Mouse (Mus musculus): ENCODE measurements at regions not wholly inside any gene's neighbourhood (a gene's known extent, or its start where the extent isn't known, plus 50 kb on each side); places are given as distances from the start of the nearest gene placed in this dataset.

- no peak for DNase-seq (ENCODE audit: low spot score)
These were observed 303.0 kb upstream of the Xrcc4 start for GRCm38 (mm10) chr13:90392415-90392814.

DNA sequence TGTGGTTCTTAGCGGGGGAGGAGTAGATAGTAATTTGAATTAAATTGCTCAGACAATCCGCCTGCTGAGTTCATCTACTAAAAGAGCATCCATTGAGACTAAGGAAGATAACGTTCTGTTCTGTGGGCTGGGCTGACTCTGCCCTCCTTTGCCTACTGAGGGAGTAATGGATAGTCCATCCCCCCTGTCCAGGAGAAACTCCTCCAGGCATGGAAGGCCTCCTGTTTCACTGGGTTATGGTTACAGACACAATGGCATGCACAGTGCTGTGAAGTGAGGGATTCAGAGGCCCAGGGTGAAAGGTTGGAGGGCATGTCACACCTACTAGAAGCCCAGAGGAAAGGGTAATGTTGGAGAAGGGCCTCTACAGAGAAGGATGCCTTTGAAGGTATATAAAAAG, 287.2 kb upstream of the Xrcc4 start:
- DNase-seq (ENCODE audit: low spot score) = no peak

DNA sequence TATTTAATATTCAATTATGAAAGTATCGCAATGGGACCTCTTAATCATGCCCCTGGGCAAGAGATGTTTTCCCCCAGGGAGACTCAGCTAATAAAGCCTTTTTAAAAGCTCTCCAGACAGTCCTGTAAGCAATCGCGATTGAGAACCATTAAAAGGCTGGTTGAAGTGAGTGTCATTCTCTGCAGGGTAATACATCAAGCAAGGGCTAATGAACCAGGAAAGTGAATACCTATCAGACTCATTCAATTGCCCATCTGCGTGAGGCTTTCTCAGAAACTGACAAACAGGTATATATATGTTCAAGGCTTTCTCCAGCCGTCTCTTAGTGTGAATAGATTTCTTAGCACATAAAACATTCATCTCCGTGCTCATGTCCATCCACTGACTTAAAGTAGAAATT, 286.8 kb upstream of the Xrcc4 start:
- DNase-seq (ENCODE audit: low spot score) = no peak

- DNase-seq (ENCODE audit: low spot score) = no peak
These were observed 282.2 kb upstream of the Xrcc4 start for GRCm38 (mm10) chr13:90371415-90372150.

DNA sequence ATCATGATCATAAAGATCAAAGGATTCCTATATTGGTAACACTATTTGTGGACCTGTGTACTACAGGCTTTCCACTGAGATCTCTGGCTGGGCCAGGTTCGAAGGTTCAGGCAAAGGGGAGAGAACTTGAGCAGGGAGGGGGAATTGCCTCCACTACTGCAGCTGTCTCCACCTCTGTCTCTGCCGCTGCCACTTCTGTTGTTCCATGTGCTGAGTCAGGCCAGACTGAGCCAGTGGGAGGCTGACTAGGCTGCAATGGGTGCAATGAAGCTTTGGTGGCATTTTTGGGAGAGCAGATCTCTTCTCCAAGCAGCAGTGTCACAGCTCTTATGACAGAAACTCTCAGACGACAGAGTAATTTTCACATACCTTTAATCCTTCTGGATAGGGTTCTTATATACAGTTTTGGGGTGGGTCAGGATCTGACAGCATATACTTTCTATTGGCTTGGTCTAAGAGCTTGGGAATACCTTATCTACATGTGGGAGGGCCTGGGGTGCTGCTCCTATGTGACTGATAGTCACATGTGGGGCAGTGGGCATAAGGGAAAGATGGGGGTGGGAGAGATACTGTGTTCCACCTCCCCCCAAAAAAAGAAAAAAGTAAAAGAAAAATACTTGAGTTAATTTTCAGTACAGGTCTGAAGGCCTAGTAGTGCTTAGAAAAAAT, 281.5 kb upstream of the Xrcc4 start:
- DNase-seq (ENCODE audit: low spot score) = no peak

DNA sequence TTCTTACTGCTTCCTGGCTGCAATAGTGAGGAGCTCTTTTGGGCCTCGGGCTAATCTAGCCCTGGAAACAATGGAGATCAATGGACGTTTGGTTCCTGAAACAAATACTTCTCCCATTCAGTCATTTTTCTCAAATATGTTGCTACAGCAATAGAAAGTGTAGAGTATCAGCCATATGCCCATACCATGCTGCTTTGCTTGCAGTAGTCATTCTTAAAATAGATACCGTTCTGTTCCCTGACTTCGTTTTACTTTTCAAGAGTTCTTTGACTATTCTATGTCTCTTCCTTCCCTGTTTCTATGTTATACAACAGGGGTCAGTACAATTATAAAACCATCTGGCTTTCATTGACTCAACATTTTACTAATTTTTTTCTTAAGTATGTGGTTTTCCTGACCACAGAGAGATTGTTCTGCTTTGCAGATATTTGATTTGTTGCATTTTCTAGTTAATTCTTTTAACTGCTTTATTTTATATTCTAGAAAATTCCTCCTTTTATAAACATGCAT, 275.2 kb upstream of the Xrcc4 start:
- no peak for DNase-seq (ENCODE audit: low spot score)

- no peak for DNase-seq (ENCODE audit: low spot score)
These were observed 270.6 kb upstream of the Xrcc4 start for GRCm38 (mm10) chr13:90359861-90360601.

DNA sequence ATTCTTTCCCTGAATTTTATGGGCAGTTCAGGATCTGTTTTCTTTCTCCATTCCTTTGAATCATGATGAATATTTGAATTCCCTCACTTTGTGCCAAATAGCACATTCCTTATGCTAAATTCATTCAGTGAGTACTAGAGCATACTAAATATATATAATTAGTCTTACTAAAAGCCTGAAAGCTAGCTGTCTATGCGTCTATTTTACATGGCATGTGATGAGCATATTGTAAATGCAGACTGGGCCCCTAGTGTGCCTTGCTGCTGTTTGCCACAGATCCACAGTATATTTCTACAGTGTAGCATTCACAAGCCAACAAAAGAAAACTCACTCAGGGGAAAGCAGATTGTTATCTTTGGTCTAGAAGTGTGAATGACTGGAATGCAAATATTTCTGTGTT, 268.7 kb upstream of the Xrcc4 start:
- DNase-seq (ENCODE audit: low spot score) = no peak

DNA sequence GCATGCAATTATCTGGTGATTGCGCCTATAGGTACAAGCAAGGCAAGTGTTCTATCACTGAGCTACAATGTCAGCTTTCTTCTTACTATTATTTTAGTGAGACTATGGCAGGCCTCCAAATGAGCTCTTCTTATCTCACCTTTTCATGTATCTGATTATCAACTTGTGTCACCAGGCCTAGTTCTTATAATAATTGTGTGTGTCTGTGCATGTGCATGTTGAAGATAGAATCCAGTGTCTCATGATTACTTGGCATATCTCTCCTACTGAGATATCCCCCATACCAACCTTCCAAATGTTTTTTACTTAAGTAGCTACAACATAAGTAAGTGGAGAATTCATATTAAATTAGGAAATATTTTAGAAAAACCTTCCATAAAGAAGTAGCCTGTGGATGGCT, 266.2 kb upstream of the Xrcc4 start:
- DNase-seq (ENCODE audit: low spot score) = no peak

GRCm38 (mm10) chr13:90342823-90343222, 253.4 kb upstream of the Xrcc4 start:
- DNase-seq (ENCODE audit: low spot score) = no peak

GRCm38 (mm10) chr13:90341597-90342212, 252.3 kb upstream of the Xrcc4 start:
- DNase-seq (ENCODE audit: low spot score) = no peak

DNA sequence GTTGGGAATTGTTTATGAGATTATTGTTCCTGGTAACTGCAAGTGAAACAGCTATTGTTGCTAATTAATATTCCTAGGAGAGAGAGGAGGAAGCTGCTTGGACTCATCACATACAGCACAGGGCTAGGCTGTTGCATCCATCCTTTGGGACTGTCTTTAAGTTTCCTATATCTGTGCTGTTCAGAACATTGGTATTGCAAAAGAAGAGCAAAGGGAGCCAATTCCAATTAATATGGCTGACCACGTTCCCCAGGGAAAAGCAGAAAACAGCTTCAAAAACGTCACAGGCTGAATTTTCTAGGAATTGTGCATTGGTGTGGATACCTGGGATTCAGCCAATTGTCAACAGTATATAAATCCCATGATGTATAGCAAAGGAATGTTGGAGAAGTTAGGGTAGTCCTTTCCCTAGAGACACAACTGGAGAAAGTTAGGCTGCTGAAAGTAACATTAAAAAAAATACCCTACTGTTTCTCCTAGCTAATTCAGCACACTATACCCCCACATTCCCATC, 251.3 kb upstream of the Xrcc4 start:
- DNase-seq (ENCODE audit: low spot score) = no peak

- DNase-seq (ENCODE audit: low spot score) = no peak
These were observed 248.2 kb upstream of the Xrcc4 start for GRCm38 (mm10) chr13:90337591-90337990.

DNA sequence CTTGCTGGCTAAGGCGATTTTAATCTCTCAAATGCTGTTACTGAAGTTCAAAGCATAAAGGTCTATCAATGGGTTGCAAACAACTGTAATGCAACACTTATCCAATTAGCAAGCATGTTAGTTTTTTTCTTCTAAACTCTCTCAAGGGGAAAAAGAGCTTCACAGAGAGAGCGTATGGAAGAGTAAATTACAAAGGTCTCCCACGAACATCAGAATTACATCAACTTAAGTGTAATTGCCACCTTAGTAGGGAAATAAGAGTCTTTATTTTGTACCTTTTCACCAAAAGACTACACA, 246.3 kb upstream of the Xrcc4 start:
- no peak for DNase-seq (ENCODE audit: low spot score)

DNA sequence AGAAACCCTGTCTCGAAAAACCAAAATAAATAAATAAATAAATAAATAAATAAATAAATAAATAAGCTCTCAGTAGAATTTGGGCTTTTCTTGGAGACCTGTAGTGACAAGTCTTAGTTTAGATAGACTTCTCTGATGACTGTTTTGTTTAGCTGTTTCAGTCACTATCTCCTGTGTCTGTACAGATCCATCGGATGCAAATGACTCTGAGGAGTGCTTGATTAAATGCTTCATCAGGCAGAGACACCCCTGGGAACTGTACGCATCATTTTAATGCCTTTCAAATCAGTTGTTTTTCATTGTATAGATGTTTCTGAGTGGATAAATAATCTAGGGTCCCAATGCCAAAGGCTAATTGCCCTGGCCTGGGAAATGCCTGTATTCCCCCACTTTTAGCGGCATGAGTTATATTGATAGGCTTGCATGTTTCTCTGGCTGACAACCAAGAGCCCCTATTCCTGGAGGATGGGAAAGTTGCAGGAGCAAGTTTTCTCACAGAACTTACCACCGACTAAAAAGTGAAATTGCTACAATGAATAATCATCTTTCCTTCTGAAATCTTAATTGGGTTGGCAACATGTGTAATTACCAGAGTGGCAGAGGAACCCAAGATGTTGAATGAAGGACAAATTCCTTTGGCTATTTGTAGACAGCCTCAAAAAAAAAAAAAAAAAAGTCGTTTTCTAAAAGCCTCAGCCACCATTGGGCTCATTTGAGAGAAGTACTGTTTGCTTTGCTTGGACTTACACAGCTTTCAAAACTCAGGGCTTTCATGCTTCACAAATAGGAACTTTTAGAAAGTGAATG, 245.7 kb upstream of the Xrcc4 start:
- DNase-seq (ENCODE audit: low spot score) = no peak

- DNase-seq (ENCODE audit: low spot score) = no peak
These were observed 244.9 kb upstream of the Xrcc4 start for GRCm38 (mm10) chr13:90334286-90334685.

- DNase-seq (ENCODE audit: low spot score) = no peak
These were observed 235.8 kb upstream of the Xrcc4 start for GRCm38 (mm10) chr13:90325226-90325625.

- DNase-seq (ENCODE audit: low spot score) = no peak
These were observed 224.0 kb upstream of the Xrcc4 start for GRCm38 (mm10) chr13:90313209-90313978.

- no peak for DNase-seq (ENCODE audit: low spot score)
These were observed 221.1 kb upstream of the Xrcc4 start for GRCm38 (mm10) chr13:90310482-90310881.

DNA sequence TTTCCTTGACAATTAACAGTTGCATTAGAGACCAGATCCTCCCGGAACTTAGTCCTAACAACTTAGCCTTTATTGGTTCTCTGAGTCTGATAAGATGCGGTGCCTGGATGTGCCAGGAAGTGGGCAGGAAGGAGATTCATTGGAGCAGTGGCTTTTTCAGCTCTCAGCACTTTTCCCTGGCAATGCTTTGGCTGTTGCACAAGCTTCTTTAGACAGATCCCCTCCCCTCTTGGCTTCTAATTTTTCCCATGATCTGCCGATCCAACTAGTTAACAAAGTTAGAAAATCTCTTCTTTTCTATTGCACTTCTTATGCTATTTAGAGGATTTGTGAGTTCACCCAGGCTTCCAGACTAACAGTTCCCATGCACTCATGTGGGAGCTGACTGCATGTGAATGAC, 211.1 kb upstream of the Xrcc4 start:
- no peak for DNase-seq (ENCODE audit: low spot score)

Measured in thymus, postnatal 0 days (tissue).